Mouse (Mus musculus) testis, adult 2 months (tissue): ENCODE results near the gene Zic3.

Experiments used
- CTCF ChIP-seq: fragments of 200-500 bp; IDR thresholded peaks from 2 replicates; pipeline ENCODE4 v1.5.1; 2012; ENCODE audit warnings: low read depth, mild to moderate bottlenecking, inconsistent platforms, low read length, moderate library complexity; ENCODE audit not compliant: control insufficient read depth, insufficient read depth, insufficient replicate concordance
- POLR2A ChIP-seq: fragments of 200-500 bp; IDR thresholded peaks from 2 replicates; pipeline ENCODE4 v1.6.1; 2012; ENCODE audit warnings: low read depth, mild to moderate bottlenecking, inconsistent platforms, low read length, moderate library complexity; ENCODE audit not compliant: control insufficient read depth

DNA sequence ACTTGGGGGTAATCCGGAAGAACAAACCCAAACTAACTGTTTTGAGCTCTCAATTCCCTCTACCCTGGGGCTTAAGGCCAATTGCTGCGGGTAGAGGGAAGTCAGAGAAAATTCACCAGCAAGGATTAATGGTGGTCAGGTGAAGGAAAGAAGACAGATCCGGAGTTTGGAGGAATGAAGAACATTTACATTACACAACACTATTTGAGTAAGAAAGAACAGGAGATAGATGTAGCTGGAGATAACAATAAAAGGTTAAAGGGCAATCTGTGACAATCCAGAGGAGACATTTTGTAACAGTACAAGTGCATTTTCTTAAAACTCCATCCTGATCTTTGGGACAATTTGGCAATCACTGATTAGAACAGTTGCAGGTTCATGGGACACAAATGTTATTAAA is 19.4 kb downstream of the Zic3 start:
- no peak for TF ChIP-seq CTCF
- TF ChIP-seq POLR2A: no peak
